Mouse (Mus musculus) A20 (cell line): ENCODE measurements at regions not wholly inside any gene's neighbourhood (a gene's known extent, or its start where the extent isn't known, plus 50 kb on each side); places are given as distances from the start of the nearest gene placed in this dataset.

Source experiments
- DNase-seq: peaks from one replicate; pipeline ENCODE4 v3.0.0-alpha.2; 2011; ENCODE audit warnings: low read depth, low spot score

GRCm38 (mm10) chr6:53143846-53144584 is 75.6 kb upstream of the Jazf1 start:
- peak; percentile 53 for DNase-seq

GRCm38 (mm10) chr6:53134410-53134809 is 66.0 kb upstream of the Jazf1 start:
- DNase-seq = no peak

- no peak for DNase-seq
Observed at GRCm38 (mm10) chr6:53130717-53131330, 62.4 kb upstream of the Jazf1 start.

- DNase-seq = no peak
Observed at GRCm38 (mm10) chr6:53126776-53127175, 58.3 kb upstream of the Jazf1 start.

- DNase-seq = no peak
Observed at GRCm38 (mm10) chr6:53124800-53125450, 56.5 kb upstream of the Jazf1 start.

GRCm38 (mm10) chr6:53120385-53120784 is 52.0 kb upstream of the Jazf1 start:
- DNase-seq = peak; percentile 44
